Mouse (Mus musculus) heart, adult 9 months (tissue): ENCODE results near the gene Bricd5.

Experiments
- DNase-seq, 2 experiments: peaks; one replicate each; pipeline ENCODE4 v3.0.0; 2022; ENCODE audit warnings: low spot score in 2 of 2

Gene Bricd5

DNA sequence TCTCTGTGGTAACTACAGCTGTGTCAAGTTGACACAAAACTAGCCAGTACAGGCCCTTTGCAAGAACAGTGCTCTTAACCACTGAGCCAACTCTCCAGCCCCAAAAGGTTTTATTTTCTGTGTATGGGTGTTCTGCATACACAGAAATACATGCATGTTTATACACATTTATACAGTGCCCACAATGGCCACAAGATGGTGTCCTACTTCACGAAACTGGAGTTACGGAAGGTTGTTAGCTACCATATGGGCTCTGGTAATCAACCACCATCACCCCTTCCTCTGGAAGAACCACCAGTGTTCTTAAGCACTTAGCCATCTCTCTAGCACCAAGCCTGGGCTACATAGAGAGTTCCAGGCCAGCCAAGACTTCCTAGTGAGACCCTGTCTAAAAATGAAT is 12.1 kb upstream of the Bricd5 start:
- DNase-seq, result no peak

DNA sequence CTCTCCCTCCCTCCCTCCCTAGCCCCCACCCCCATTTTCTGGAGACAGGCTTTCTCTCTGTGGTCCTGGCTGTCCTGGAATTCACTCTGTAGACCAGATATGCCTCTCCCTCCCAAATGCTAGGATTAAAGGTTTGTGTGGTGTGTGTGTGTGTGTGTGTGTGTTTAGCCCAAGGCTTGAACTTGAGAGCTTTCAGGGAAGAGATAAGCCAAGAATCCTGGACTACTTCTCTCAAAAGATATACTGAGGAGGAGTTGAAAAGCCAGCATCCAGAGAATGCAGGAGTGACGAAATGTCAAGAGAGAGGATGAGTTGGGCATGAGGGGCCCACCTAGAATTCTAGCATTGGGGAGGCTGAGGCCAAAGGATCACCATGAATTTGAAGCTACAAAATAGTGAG is 10.8 kb upstream of the Bricd5 start:
- no peak for DNase-seq

DNA sequence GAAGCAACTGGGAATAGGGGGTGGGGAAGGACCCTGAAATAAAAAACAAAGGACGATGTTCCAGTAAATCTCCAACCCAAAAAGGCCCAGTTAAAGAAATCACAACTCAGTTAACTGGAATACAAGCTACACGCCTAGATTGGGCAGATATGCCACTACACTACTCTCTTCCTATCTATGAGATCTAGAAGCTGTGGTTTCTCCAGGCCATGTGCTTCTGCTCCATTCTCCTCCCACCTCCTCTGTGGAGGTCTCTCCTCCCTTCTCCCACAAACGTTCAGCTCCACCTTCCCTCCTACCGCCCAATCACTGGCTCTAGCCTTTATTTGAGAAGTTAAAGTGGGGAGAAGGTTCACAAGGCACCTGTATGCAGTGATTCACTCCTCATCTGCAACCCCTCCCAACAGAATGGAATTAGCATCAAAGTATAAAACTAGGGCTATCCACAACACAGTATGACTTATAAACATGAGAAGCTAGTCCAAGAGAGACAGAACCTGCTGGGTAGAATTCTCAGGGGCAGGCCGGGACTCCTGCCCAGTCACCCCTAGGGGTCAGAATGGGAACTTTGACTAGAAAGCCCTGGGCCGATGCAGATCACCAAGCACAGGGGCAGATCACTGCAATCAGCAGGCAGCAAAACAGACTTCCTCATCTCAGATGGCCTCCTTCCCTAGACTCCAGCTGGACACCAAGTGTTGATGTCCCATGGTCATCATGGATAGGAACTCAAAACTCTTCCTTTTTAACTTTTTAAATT is 10.1 kb upstream of the Bricd5 start:
- no peak for DNase-seq

DNA sequence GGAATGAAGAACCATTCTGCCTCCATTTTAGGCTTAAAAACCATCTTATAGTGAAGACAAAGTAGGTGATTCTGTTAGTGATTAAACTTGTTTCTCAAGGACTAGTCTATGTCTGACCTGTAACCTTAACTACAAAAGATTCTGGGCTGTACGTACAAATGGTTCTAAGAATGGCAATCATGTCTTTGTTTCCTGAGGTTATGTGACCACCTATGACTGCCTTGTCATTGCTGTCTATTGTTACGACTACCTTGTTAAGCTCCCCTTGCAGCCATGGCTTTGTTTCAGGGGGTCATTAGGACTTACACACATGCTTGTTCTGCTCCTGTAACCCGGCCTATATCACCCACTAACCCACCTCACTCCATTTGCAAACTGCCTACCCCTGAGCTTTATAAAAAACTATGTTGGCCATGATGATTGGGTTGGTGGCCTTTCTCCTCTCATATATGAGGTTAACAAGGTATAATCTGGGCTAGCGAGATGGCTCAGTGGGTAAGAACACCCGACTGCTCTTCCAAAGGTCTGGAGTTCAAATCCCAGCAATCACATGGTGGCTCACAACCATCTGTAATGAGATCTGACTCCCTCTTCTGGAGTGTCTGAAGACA is 4.9 kb upstream of the Bricd5 start:
- no peak for DNase-seq

DNA sequence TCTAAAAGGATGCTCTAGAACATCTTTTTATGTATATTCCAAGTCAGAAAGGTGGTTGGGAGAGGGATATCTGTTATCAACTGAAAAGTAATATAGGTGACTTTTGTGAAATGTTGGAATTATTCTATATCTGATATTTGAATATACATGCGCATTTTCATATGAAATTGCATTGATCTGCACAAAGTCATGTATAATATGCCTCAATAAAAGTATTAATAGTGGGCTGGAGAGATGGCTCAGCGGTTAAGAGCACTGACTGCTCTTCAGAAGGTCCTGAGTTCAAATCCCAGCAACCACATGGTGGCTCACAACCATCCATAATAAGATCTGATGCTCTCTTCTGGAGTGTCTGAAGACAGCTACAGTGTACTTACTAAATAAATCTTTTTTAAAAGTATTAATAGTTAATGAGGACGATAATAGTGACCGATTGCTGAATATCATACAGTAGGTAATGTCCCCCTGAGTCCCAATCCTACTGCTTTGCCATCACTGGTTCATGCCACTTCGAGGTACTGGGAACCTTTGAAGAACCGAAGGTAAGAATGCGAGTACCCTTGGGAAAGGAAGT is 4.3 kb upstream of the Bricd5 start:
- DNase-seq, result no peak

DNA sequence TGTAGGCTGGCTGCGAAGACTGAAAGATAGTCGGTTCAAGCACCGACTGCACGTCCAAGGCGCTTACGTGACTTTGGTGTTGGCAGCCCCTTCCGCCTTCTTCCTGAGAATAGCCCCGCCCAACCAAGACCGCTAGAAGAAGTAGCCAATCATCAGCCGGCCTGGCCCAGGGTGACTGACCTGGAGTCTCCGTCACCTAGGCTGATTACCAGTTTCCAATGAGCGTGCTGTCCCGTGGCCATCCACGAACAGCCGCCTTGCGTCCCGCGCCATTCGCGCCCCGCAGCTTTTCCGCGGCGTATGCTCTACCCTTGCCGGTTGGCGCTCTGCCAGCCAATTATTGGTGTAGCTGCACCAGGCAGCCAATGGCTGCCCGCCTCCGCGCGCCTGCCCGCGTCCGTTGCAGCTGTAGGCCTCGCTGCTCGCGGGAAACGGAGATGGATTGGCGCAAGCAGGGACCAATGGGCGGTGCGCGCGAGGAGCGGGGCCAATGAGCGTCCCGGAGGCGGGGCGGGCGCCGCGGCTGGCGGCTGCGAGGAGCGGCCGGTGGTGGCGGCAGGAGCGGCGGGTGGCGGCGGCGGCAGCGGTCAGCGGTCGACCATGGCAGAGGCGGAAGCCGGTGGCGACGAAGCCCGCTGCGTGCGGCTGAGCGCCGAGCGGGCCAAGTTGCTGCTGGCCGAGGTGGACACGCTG is 3.6 kb upstream of the Bricd5 start, which contains the start of the genes E4f1 and Pgp:
E4f1 (minus strand) TSS at position 404 of the 693 bp plus-strand sequence.
Pgp (plus strand) TSS at position 483 of the 693 bp plus-strand sequence.
- DNase-seq, result peak; percentile 99

DNA sequence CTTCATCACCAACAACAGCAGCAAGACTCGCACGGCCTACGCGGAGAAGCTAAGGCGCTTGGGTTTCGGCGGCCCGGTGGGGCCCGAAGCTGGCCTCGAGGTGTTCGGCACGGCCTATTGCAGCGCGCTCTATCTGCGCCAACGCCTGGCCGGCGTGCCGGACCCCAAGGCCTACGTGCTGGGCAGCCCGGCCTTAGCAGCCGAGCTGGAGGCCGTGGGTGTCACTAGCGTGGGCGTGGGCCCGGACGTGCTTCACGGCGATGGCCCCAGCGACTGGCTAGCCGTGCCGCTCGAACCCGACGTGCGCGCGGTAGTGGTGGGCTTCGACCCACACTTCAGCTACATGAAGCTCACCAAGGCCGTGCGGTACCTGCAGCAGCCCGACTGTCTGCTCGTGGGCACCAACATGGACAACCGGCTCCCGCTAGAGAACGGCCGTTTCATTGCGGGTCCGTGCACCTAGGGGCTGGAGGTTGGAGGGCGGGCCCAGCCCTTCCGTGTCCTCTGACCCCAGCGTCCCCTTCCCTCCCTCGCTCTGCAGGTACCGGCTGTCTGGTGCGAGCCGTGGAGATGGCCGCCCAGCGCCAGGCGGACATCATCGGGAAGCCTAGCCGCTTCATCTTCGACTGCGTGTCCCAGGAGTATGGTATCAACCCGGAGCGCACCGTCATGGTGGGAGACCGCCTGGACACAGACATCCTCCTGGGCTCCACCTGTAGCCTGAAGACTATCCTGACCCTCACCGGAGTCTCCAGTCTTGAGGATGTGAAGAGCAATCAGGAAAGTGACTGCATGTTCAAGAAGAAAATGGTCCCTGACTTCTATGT is 2.8 kb upstream of the Bricd5 start:
- DNase-seq, result peak in 1 of 2 experiments; percentile 34

DNA sequence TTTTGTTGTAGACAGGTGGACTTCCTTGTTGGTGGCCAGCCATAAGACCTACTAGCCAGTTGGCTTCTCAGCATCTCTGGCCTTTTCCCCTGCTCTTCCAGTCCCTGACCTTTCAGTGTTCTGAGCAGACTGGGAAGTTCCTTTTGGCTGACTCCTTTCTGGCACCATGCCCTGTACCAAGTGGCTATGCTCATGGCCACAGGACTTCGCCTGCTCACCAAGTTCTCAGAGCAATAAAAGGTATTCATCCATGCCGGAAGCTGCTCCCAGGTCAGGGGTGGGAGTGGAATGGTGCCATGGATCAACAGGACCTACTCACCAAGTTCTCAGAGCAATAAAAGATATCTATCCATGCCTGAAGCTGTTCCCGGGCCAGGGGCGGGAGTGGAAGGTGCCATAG is 1.2 kb upstream of the Bricd5 start:
- DNase-seq, result peak; percentile 44 to 53

DNA sequence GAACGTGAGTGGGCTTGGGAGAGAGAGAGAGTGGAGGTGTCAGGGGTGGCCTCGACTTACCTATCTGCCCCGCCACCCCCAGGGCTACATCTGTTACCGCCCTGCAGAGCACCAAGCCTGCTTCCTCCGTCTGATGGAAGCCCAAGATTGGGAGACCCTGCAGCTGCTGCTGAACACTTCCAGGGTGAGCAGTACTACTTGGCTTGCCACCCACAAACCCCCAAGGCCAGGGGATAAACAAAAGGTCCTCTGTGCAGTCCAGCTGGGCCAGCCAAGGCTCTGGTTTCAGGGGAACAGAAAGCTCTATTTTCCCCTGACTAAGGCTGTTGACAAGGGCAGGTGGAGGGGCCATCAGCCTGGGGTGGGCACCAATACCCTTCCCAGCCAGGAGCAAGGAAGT is 873 bp downstream of the Bricd5 start:
- no peak for DNase-seq

DNA sequence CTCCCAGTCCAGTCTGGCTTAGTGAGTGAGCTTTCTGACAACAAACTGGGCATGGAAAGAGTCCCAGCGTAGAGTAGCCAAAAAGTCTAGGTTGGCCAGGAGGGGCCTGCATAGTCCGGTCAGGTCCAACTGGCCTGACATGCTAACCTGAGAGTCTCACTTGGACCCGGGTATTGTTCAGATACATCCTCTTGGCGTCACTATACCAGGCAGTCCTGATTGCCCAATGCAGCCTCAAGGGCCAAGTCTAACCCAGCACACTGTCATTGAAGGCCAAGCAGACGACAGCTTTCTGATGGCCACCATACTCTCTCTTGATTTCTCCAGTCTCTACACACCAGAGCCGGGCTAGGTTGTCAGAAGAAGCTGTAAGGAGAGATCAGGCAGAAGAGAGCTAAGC is 1.9 kb downstream of the Bricd5 start:
- DNase-seq, result no peak

DNA sequence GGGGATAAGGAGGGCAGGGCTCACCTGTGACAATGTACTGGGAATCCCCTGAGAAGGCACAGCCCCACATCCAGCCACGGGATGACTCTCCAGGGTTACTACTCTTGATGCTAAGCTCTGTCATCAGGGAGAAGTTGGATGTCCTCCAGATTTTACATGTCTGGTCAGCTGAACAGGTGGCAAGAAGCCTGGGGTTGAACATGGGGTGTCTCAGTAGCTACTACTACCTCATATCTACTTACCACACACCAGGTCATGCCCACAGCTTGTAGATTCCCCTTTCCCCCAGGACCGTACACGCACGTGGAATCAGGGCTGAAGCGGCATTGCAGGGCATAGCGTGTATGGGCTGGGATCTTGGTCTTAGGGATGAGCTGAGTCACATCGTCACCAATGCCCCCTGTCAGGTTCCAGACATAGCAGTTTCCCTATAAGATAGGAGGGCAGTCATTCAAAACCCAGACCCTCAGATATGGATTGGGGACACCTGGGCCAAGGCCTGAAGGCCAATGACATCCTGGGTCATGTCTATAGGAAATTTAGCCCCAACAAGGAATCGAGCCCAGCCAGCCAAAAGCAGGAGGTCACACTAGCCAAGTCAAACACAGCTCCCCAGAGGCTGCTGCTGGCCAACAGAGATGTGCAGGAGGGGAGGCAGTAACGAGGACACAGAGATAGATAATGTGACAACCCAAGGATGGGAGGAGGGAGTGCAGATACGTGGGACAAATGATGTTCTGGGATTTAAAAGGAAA is 2.5 kb downstream of the Bricd5 start:
- DNase-seq, result no peak

DNA sequence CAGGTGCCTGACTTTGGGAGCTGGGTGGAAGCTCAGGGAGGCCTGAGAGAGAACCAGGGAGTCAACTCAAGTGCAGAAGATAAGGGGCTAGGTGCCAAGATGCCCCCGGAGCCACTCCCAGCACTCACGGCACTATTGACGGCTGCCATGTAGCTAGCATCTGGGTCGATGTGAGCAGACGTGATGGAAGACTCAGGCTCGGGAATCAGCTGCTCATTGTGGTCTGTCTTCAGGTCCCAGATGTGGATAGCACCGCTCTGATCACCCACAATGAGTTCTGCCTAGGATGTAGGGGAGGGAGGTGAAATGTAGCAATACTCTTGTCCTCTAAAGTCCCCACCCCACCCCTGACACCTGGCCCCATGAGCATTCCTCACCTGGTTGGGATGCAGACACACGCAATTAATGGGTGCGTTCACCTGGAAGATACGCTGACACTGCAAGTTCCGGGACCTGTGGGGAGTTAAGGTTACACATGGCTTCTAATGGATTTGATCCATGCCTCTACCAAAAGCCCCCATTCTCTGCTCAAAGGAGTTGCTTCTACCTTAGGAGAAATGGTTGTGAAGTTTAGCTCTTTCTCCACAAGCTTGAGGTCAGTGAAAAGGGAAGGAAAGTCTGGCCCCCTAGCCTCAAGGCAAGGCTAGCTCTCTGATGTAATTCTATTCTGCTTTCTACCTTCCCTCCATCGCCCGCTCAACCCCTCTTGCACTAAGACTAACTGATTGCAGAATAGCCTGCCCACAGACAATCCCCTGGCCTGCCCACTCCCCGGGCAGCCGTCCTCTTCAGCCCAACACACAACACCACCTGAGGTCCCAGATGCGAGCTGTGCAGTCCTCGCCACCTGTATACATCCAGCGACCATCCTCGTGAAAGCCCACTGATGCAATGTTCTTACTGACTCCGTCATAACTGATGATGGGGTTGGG is 3.6 kb downstream of the Bricd5 start:
- DNase-seq, result no peak

DNA sequence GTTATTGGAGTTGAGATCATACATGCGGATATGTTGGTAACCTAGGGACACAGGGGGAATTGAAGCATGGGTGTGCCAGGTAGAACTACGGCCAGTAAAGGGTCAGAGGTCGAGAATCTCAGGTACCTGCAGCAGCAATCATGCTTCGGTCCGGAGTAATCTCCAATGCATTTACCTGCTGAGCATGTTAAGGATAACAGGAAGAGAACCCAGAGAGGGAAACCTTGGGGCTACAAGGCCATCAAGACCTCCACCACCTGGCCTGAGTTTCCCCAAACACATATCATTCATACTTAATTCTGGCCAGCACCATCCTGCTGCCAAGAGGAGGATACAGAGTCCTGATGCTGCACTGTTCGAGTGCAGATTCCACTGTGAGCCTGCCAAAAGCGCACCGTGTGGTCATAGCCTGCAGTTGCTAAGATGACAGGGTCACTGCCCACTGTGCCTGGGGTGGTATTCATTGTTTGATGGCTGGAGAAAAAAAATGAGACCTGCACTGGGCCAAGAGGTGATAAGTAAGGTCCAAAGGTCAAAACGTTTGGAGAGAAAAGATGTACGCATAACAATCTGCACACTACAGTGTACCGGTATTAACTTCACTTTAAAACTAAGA is 4.4 kb downstream of the Bricd5 start:
- DNase-seq, result no peak

DNA sequence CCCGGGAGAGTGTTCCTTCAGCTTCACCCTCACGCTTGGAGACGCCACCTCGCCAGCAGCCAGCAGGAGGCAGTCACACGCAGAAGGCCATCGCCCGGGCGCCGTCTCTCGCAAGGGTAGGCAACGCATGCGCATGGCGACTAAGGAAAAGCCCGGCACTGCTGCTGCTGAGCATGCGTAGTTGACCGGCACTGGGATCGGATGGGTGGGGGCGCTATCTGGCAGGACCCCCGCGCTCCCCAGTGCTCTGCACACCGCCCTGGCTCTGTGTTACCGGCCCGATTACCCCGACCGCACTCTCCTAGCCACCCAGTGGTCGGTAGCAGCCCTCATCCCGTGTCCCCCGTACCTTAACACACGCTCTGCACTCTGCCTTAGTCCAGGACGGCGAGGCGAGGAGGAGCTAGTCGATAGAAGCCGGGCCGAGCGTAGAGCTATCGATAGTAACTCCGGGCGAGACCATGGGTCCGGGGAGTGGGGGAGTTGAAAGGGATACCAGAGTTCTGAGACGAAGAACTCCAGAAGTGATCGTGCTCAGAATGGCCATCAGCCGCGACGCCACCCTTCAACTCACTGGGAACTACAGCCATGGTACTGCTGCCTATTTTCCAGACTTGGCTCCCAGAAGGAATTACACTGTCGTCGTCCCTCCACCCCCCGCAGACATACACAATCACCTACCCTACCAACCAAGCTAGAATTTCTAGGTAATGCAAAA is 5.1 kb downstream of the Bricd5 start, which contains the start of gene Mlst8:
Mlst8 (minus strand) TSS at position 416 of the 718 bp plus-strand sequence.
- peak; percentile 97 to 98 for DNase-seq

DNA sequence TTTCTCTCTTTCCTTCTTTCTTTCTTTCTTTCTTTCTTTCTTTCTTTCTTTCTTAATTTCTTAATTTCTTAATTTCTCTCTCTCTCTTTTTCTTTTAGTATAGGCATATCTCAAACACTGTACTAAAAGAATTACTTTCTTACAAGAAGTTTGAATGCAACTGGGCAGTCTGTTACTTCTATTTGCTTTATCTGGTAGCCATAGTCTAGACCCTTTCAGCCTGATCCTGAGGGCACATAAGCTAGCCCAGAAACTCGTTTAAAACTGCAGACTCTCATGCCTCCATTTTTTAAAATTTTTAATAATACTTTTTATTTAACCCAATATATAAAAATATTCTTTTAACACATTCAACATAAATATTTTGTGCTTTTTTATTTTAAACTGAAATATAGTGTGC is 5.7 kb downstream of the Bricd5 start:
- DNase-seq, result no peak

DNA sequence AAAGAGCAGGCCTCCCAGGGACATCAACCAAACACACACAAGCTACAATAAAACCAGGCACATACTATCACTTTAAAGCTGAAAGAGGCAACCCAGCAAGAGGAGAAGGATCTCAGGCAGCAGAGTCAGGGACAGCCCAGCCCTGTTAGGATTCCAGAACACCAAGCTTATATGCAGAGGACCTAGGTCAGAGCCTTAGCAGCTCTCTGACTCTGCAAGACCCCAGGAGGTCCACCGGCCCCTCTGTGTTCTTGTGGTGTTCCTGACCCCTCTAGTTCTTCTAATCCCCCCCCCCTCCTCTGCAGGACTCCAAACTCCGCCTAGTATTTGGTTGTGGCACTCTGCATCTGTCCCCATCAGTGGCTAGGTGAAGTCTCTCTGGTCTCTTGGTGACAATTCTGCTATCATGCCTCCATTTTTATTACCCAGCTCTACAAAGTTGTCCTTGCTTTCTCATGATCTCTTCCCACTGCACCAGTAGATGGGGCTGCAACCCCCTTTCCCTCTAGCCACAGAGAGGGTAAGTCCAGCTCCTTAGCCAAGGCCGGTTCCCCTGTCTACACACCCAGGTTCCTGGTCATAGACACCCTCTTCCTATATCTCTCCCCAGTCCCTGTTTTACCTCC is 6.6 kb downstream of the Bricd5 start:
- DNase-seq, result no peak

DNA sequence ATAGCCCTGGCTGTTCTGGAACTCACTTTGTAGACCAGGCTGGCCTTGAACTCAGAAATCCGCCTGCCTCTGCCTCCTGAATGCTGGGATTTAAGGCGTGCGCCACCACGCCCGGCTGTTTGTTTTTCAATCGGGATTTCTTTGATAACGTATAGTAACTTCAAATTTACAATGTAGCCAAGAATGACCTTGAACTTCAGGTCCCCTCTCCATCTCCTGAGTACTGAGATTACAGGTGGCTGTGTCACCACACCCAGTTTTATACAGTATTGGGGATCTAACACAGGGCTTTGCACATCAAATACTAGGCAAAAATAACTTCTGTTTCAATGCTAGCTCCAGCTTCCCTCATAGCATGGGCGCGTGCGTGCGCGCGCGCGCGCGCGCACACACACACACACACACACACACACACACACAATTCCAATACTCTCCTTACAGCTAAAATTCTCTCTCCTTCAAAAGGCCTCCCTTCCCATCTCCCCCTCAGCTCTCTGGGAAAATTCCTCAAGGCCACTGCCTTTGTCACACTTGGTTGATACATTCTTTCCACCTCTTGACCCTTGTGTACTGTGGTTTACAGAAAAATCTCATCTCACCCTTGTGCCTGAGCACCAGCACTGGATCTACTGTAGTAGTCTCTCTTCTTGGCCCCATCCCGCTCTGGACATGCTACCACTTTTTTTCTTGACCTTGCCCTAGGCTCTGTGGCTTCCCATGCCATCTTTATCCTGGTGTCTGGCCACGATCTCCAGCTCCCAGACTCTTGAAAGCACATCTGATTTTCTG is 7.5 kb downstream of the Bricd5 start:
- DNase-seq, result no peak
